Mouse (Mus musculus): Measurements from ENCODE around the gene Ifrd2. TPM values are rescaled to one million over a fixed set of nuclear protein-coding genes. Genes with fewer than 3 reads are reported as not detected.

Ifrd2 gene
- polyA plus RNA-seq, 1 experiment from 2014 or later: 44.6 TPM

GRCm38 (mm10) chr9:107605041-107605661, 17.7 kb downstream of the Ifrd2 start:
- Histone ChIP-seq H3K9me3 (ENCODE audit: control insufficient read depth, low read length) (no peaks in the 10 kb centered on the region), H3K4me3 (ENCODE audit: control insufficient read depth in 1 of 2, insufficient read depth in 1 of 2, low read depth in 1 of 2, low read length in 2 of 2) (no peak overlapping the region; a peak in 1 of 4 replicates), H3K27me3 (ENCODE audit: control insufficient read depth, insufficient read depth, low read length) (0 out of 2 replicates have a peak, but pooled peaks cover 3% of the 10 kb centered on the region), H3K27ac (replicated peaks in 1 of 2; ENCODE audit: control insufficient read depth in 1 of 2, insufficient read depth in 1 of 2, low read depth in 2 of 2, low read length in 2 of 2) (peak overlapping the region in 1 of 2 experiments; percentile 37; a peak in 1 of 4 replicates), H3K36me3 (ENCODE audit: control insufficient read depth, insufficient read depth, low read length) (no peaks in the 10 kb centered on the region), H3K4me1 (ENCODE audit: control insufficient read depth in 2 of 2, insufficient read depth in 2 of 2, low read length in 2 of 2) (peaks cover 40 to 63% of the 10 kb centered on the region in 2 experiments), H3K4me2 (ENCODE audit: low read length) (peak overlapping the region; percentile 50), H3K9ac (ENCODE audit: low read length) (peak overlapping the region; percentile 63)
- WGBS: 40% methylated on average over 23 of the region's 23 CpGs
- ATAC-seq (ENCODE audit: insufficient number of reproducible peaks, insufficient read depth, low FRiP score, low read depth): no peak

GRCm38 (mm10) chr9:107606591-107606990, 19.1 kb downstream of the Ifrd2 start:
- Histone ChIP-seq H3K4me1 (ENCODE audit: control insufficient read depth in 2 of 2, insufficient read depth in 2 of 2, low read length in 2 of 2) (peaks cover 49 to 72% of the 10 kb centered on the region in 2 experiments), H3K36me3 (ENCODE audit: control insufficient read depth, insufficient read depth, low read length) (no peaks in the 10 kb centered on the region), H3K27ac (replicated peaks in 1 of 2; ENCODE audit: control insufficient read depth in 1 of 2, insufficient read depth in 1 of 2, low read depth in 2 of 2, low read length in 2 of 2) (peak overlapping the region; percentile 20 to 83; a peak in 3 of 4 replicates), H3K4me3 (ENCODE audit: control insufficient read depth in 1 of 2, insufficient read depth in 1 of 2, low read depth in 1 of 2, low read length in 2 of 2) (peak overlapping the region; percentile 36 to 37), H3K9me3 (ENCODE audit: control insufficient read depth, low read length) (no peaks in the 10 kb centered on the region), H3K9ac (ENCODE audit: low read length) (peak overlapping the region; percentile 70), H3K27me3 (ENCODE audit: control insufficient read depth, insufficient read depth, low read length) (no peaks in the 10 kb centered on the region), H3K4me2 (ENCODE audit: low read length) (peak overlapping the region; percentile 61)
- ATAC-seq (ENCODE audit: insufficient number of reproducible peaks, insufficient read depth, low FRiP score, low read depth): no peak
- 16% methylated on average over 9 of the region's 9 CpGs for WGBS

- Histone ChIP-seq H3K9ac (ENCODE audit: low read length) (peak overlapping the region; percentile 70), H3K4me2 (ENCODE audit: low read length) (peak overlapping the region; percentile 61), H3K27ac (replicated peaks in 1 of 2; ENCODE audit: control insufficient read depth in 1 of 2, insufficient read depth in 1 of 2, low read depth in 2 of 2, low read length in 2 of 2) (peak overlapping the region; percentile 20 to 83; a peak in 3 of 4 replicates), H3K36me3 (ENCODE audit: control insufficient read depth, insufficient read depth, low read length) (no peaks in the 10 kb centered on the region), H3K27me3 (ENCODE audit: control insufficient read depth, insufficient read depth, low read length) (no peaks in the 10 kb centered on the region), H3K4me1 (ENCODE audit: control insufficient read depth in 2 of 2, insufficient read depth in 2 of 2, low read length in 2 of 2) (peaks cover 54 to 76% of the 10 kb centered on the region in 2 experiments), H3K9me3 (ENCODE audit: control insufficient read depth, low read length) (no peaks in the 10 kb centered on the region), H3K4me3 (ENCODE audit: control insufficient read depth in 1 of 2, insufficient read depth in 1 of 2, low read depth in 1 of 2, low read length in 2 of 2) (peak overlapping the region; percentile 36 to 37)
- 84% methylated on average over 2 of the region's 2 CpGs for WGBS
- ATAC-seq (ENCODE audit: insufficient number of reproducible peaks, insufficient read depth, low FRiP score, low read depth): no peak
Observed at GRCm38 (mm10) chr9:107607036-107607435, 19.6 kb downstream of the Ifrd2 start.

- peaks cover 52 to 75% of the 10 kb centered on the region in 2 experiments for H3K4me1 ChIP-seq (ENCODE audit: control insufficient read depth in 2 of 2, insufficient read depth in 2 of 2, low read length in 2 of 2)
- no peaks in the 10 kb centered on the region for H3K9me3 ChIP-seq (ENCODE audit: control insufficient read depth, low read length)
- H3K9ac ChIP-seq (ENCODE audit: low read length): peak overlapping the region; percentile 70
- peak overlapping the region; percentile 56 to 83; a peak in 3 of 4 replicates for H3K27ac ChIP-seq (replicated peaks in 1 of 2; ENCODE audit: control insufficient read depth in 1 of 2, insufficient read depth in 1 of 2, low read depth in 2 of 2, low read length in 2 of 2)
- 0 out of 4 replicates have a peak overlapping the region, but pooled peaks of 1 of the 2 experiments have one; percentile 9 for H3K4me3 ChIP-seq (ENCODE audit: control insufficient read depth in 1 of 2, insufficient read depth in 1 of 2, low read depth in 1 of 2, low read length in 2 of 2)
- 17% methylated on average over 9 of the region's 9 CpGs for WGBS
- ATAC-seq (ENCODE audit: insufficient number of reproducible peaks, insufficient read depth, low FRiP score, low read depth): no peak
- H3K27me3 ChIP-seq (ENCODE audit: control insufficient read depth, insufficient read depth, low read length): no peaks in the 10 kb centered on the region
- no peaks in the 10 kb centered on the region for H3K36me3 ChIP-seq (ENCODE audit: control insufficient read depth, insufficient read depth, low read length)
- H3K4me2 ChIP-seq (ENCODE audit: low read length): peak overlapping the region; percentile 61
Observed at GRCm38 (mm10) chr9:107607653-107608245, 20.3 kb downstream of the Ifrd2 start.

GRCm38 (mm10) chr9:107608741-107609432, 21.4 kb downstream of the Ifrd2 start, which contains the start of gene Sema3b:
Gene Sema3b (minus strand): TSS chr9:107609229.
- peak within 1 kb of the TSS; percentile 61 for H3K4me2 ChIP-seq (ENCODE audit: low read length)
- H3K27me3 ChIP-seq (ENCODE audit: control insufficient read depth, insufficient read depth, low read length): no peaks in the 10 kb centered on the region
- peaks cover 52 to 75% of the 10 kb centered on the region in 2 experiments for H3K4me1 ChIP-seq (ENCODE audit: control insufficient read depth in 2 of 2, insufficient read depth in 2 of 2, low read length in 2 of 2)
- peak; percentile 8; the same call in 1 of the 2 replicates for ATAC-seq (ENCODE audit: insufficient number of reproducible peaks, insufficient read depth, low FRiP score, low read depth)
- no peaks in the 10 kb centered on the region for H3K9me3 ChIP-seq (ENCODE audit: control insufficient read depth, low read length)
- WGBS: 50% methylated on average over 11 of the region's 12 CpGs
- peak within 1 kb of the TSS; percentile 70 for H3K9ac ChIP-seq (ENCODE audit: low read length)
- H3K36me3 ChIP-seq (ENCODE audit: control insufficient read depth, insufficient read depth, low read length): peaks cover 4% of the 10 kb centered on the region
- H3K27ac ChIP-seq (replicated peaks in 1 of 2; ENCODE audit: control insufficient read depth in 1 of 2, insufficient read depth in 1 of 2, low read depth in 2 of 2, low read length in 2 of 2): peak within 1 kb of the TSS; percentile 56 to 83; a peak in 3 of 4 replicates
- 0 out of 4 replicates have a peak within 1 kb of the TSS, but pooled peaks of 1 of the 2 experiments have one; percentile 9 for H3K4me3 ChIP-seq (ENCODE audit: control insufficient read depth in 1 of 2, insufficient read depth in 1 of 2, low read depth in 1 of 2, low read length in 2 of 2)

GRCm38 (mm10) chr9:107609433-107609830, 22.0 kb downstream of the Ifrd2 start:
- WGBS: 69% methylated on average over 4 of the region's 4 CpGs
- Histone ChIP-seq H3K27ac (replicated peaks in 1 of 2; ENCODE audit: control insufficient read depth in 1 of 2, insufficient read depth in 1 of 2, low read depth in 2 of 2, low read length in 2 of 2) (no peak overlapping the region), H3K4me2 (ENCODE audit: low read length) (peak overlapping the region; percentile 61; the same call in 1 of the 2 replicates), H3K4me1 (ENCODE audit: control insufficient read depth in 2 of 2, insufficient read depth in 2 of 2, low read length in 2 of 2) (peaks cover 51 to 70% of the 10 kb centered on the region in 2 experiments), H3K9me3 (ENCODE audit: control insufficient read depth, low read length) (no peaks in the 10 kb centered on the region), H3K27me3 (ENCODE audit: control insufficient read depth, insufficient read depth, low read length) (no peaks in the 10 kb centered on the region), H3K4me3 (ENCODE audit: control insufficient read depth in 1 of 2, insufficient read depth in 1 of 2, low read depth in 1 of 2, low read length in 2 of 2) (no peak overlapping the region), H3K9ac (ENCODE audit: low read length) (no peak overlapping the region), H3K36me3 (ENCODE audit: control insufficient read depth, insufficient read depth, low read length) (peaks cover 9% of the 10 kb centered on the region)
- no peak for ATAC-seq (ENCODE audit: insufficient number of reproducible peaks, insufficient read depth, low FRiP score, low read depth)

- H3K27ac ChIP-seq (replicated peaks in 1 of 2; ENCODE audit: control insufficient read depth in 1 of 2, insufficient read depth in 1 of 2, low read depth in 2 of 2, low read length in 2 of 2): peak overlapping the region; percentile 86 to 94
- peaks cover 31% of the 10 kb centered on the region for H3K36me3 ChIP-seq (ENCODE audit: control insufficient read depth, insufficient read depth, low read length)
- peak overlapping the region; percentile 80 for H3K9ac ChIP-seq (ENCODE audit: low read length)
- peak overlapping the region; percentile 70 for H3K4me2 ChIP-seq (ENCODE audit: low read length)
- no peaks in the 10 kb centered on the region for H3K27me3 ChIP-seq (ENCODE audit: control insufficient read depth, insufficient read depth, low read length)
- no peak overlapping the region for H3K4me3 ChIP-seq (ENCODE audit: control insufficient read depth in 1 of 2, insufficient read depth in 1 of 2, low read depth in 1 of 2, low read length in 2 of 2)
- ATAC-seq (ENCODE audit: insufficient number of reproducible peaks, insufficient read depth, low FRiP score, low read depth): no peak
- no peaks in the 10 kb centered on the region for H3K9me3 ChIP-seq (ENCODE audit: control insufficient read depth, low read length)
- 59% methylated on average over 6 of the region's 6 CpGs for WGBS
- peaks cover 44 to 68% of the 10 kb centered on the region in 2 experiments for H3K4me1 ChIP-seq (ENCODE audit: control insufficient read depth in 2 of 2, insufficient read depth in 2 of 2, low read length in 2 of 2)
Observed at GRCm38 (mm10) chr9:107611456-107612190, 24.2 kb downstream of the Ifrd2 start.

Data from heart, embryonic 14.5 days (tissue).